Mouse (Mus musculus): ENCODE measurements at regions not wholly inside any gene's neighbourhood (a gene's known extent, or its start where the extent isn't known, plus 50 kb on each side); places are given as distances from the start of the nearest gene placed in this dataset.
"Not testable (repeated sequence)": the region's sequence is repeated elsewhere in the genome, so short reads cannot be mapped to it uniquely, and the experiment has no call there.

DNA sequence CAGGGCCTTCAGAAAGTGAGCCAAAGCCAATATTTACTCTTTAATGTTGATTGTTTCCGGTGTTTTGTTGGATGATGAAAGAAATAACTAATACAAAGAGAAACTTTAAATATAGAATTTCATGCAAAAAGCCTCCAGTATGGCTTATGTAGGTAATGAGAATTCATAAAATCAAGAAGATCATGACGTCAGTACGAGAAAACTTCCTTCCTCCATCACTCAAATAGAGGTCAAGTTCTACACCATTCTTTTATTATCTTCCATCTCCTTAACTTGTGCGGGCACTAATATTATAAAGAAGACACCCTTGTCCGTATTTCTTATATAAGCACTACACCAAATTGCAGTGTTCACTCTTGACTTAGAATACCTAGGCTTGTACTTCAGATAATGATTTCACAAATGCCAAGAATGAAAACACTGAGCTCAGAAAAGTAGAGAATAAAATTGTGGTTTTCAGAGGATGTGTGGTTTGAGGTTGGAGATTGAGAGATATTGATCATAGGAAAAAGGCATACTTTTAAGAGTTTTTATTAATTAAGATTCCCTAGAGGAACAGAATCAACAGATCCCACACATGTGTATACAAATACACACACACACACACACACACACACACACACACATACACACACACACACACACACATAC is 130.8 kb upstream of the Slc13a1 start:
- intact Hi-C loops (cut with DNase I) = no loop called here
- DNase-seq (ENCODE audit: extremely low spot score in 1 of 2, low spot score in 2 of 2) = no peak

DNA sequence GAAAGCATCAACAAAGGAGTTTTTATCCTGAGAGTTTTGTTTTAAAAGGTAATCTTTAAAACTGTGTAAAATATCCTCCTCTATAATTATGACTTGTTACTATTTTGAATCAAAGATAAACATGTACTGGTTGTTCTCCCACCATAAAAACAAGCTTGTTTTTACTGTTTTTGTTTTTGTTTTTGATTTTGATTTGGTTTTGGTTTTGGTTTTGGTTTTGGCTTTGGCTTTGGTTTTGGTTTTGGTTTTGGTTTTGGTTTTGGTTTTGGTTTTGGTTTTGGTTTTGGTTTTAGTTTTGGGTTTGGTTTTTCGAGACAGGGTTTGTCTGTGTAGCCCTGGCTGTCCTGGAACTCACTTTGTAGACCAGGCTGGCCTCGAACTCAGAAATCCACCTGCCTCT is 120.9 kb upstream of the Slc13a1 start:
- DNase-seq (ENCODE audit: extremely low spot score in 1 of 2, low spot score in 2 of 2); intact Hi-C loops (cut with DNase I): not testable (repeated sequence)

DNA sequence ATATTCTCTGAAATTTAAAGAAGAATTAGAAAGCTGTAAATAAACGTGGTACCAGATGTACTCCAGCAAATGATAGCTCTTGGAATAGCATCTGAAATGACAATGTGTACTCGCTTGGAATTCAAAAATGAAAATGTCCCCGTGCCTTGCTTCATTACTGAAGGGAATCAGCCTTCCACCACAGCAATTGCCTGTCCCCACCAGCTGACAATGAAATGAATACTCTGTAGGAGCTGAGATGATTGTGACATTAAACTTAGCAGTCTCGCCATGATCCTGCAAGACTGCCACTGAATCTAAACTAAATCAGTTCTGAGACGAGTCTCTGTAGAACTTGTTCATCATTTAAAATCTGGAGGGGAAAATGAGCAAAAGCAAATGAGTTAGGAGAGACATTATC is 104.9 kb upstream of the Slc13a1 start:
- no peak for DNase-seq (ENCODE audit: extremely low spot score in 1 of 2, low spot score in 2 of 2)
- intact Hi-C loops (cut with DNase I) = no loop called here

DNA sequence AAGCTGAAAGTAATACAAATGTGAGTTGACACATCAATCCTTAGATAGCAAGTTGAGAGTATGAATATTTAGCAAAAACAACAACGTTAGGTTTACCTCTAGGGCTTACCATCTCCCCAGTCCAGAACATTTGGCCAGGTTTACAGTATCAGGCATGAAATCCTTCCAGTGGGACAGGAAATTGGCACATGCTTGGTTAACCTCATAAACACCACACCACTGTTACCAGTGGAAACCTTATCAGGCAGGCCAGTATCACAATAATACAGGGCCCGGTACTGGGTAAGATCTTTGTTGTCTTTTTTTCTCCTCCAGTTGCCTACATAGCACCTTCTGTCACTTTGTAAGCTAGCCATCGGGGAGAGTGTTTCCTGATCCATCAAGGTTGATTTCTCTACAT is 101.7 kb upstream of the Slc13a1 start:
- intact Hi-C loops (cut with DNase I) = no loop called here
- DNase-seq (ENCODE audit: extremely low spot score in 1 of 2, low spot score in 2 of 2) = no peak

DNA sequence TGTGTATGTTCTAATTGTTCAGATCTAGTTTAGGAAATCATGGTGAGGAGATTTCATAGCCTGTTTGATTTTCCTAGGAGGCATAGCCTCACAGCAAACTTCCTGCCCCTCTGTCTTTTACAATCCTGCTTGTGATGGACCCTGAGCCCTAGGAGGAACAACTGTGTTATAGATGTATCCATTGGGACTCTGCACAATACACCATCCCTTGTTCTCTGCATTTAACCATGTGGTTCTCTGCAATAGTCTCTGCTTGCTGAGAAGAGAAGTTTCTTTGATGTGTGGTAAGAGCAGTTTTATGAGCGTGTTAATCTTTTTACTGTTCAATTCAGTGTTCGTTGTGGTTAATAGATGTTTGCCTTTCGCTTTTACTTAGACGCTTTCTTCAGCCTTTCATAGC is 95.9 kb upstream of the Slc13a1 start:
- no peak for DNase-seq (ENCODE audit: extremely low spot score in 1 of 2, low spot score in 2 of 2)
- intact Hi-C loops (cut with DNase I) = no loop called here

DNA sequence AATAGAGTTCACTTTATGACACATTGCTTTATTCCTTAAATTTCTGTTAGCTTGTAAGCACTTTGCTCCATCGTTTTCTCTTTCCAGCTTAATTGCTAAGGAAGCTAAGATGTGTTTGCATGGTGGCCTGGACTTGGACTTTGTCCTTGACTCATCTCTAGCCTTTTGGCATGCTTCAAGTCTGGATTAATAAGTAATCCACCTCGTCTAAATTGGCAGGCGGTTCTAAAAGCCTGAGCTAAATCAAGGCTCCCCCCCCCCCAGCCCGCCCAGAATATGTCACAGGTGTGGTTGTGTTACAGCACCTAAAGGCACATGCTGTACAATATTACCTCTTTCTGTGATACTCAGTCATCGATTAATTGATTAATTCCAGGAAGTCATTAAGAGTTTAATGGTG is 94.7 kb upstream of the Slc13a1 start:
- intact Hi-C loops (cut with DNase I) = no loop called here
- no peak for DNase-seq (ENCODE audit: extremely low spot score in 1 of 2, low spot score in 2 of 2)

DNA sequence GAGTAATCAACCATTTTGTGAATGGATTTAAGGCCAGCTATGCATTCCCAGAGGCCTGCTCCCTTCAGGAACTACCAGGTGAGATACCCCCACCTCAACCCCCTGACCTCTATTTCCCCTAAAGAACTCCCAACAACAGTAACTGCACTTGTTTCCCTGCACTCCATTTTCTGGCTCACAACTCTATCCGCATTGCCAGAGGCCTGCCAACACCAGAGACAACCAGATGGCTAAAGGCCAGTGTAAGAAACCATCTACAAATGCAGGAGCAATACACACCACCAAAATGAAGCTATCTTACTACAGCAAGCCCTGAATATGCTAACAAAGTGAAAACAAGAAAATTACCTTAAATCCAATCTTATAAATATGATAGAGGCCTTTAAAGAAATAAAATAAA is 77.7 kb upstream of the Slc13a1 start:
- intact Hi-C loops (cut with DNase I) = no loop called here
- no peak for DNase-seq (ENCODE audit: extremely low spot score in 1 of 2, low spot score in 2 of 2)

DNA sequence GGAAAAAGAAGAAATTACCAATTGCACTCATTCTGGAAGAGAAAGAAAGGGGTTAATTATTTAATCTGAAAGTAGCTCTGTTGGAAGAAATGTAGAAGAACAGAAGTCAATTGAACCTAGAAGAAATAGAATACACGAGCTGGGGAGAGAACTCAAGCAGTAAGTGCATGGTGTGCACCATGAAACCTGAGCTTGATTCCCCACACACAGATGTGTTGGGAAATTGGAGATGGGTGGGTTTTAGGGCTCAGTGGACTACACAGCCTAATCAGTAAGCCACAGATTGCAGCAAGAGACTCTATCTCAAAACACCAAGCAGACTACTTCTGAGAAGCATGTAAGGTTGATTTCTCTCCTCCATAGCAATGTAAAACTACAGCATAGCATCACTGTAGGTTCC is 70.6 kb upstream of the Slc13a1 start:
- DNase-seq (ENCODE audit: extremely low spot score in 1 of 2, low spot score in 2 of 2) = no peak
- intact Hi-C loops (cut with DNase I) = no loop called here

DNA sequence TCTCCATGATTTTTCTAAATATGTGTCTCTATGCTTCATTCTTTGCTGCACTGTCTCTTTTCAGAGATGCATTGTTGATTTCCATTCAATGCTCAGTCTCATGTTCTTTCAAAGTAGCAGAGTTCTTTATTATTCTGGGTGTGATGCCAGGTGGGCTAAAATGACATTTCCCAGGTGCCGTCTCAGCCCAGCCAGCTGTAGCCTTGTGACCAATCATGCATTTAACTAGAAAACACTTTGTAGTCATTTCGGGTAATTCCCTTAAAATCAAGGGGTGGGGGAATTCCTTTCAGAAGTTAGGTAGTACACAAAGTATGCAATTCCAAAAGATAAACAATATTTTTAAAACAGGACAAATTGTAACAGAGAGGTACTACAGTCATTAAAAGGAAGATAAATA is 70.2 kb upstream of the Slc13a1 start:
- no peak for DNase-seq (ENCODE audit: extremely low spot score in 1 of 2, low spot score in 2 of 2)
- intact Hi-C loops (cut with DNase I) = no loop called here

DNA sequence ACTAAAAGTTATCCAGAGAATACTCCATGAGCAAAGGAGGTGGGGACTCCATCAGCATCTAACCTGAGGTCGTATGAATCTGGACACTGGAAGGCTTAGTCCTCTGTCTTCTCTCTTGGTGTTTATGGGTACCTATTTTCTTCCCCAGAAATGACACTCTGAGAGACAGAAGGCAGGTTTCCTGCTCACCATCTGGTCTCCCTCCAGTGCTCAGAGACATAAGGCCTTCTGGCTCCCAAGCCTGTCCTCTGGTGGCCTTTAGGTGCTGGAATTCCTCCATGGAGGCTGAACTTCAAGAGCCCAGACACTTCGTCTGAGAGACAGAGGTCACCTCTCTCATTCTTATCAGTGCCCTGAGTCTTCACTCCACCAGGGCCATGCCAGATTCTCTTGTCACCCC is 65.7 kb upstream of the Slc13a1 start:
- no peak for DNase-seq (ENCODE audit: extremely low spot score in 1 of 2, low spot score in 2 of 2)
- intact Hi-C loops (cut with DNase I) = no loop called here

DNA sequence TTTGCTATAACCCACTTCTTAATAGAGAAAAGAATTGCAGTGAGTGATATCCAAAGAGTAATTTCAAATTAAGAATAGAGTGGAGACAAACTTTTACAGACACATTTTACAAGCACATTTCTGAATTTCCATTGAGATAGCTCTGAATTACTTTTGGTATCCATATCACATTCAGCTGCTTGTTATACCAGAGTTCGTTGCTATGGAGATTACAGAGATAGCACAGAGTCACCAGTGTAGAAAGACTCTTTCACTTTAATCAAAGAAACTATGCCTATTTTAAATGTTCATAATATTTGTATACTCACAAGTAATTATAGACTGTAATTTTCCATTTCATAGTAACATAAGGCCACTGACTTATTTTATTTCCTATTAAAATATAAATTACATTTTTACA is 52.7 kb upstream of the Slc13a1 start:
- intact Hi-C loops (cut with DNase I) = no loop called here
- DNase-seq (ENCODE audit: extremely low spot score in 1 of 2, low spot score in 2 of 2) = no peak

DNA sequence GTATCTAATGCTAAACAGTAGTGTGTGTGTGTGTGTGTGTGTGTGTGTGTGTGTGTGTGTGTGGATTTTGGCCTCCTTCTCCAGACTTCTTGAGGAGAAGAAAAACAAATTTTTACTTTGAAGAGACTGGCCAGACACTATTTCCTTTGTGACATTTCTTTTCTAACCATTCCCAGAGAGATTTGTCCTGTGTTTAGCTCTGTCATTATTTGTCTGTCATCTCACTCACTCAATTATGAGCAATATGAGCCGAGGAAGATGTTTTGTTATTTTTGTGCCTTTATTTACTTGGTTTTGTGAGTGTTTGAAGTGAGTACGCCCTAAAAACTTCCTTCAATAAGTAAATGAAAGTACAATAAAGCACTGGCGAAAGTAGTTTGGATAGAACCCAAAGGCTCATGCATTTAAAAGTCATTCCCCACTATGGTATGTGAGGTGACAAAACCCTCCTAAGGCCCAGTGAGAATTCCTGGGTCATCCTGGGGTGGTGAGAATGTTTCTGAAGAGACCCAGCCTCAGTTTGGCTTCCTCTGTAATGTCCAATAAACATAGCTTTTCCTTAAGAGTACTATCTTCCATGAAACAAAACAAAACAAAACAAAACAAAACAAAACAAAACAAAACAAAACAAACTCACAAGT is 52.1 kb upstream of the Slc13a1 start:
- DNase-seq (ENCODE audit: extremely low spot score in 1 of 2, low spot score in 2 of 2) = no peak
- intact Hi-C loops (cut with DNase I) = no loop called here

All from left cerebral cortex, postnatal 10 days (tissue).